Mouse (Mus musculus) gastrocnemius, postnatal 14 days (tissue): ENCODE measurements around the gene Axl. TPM values are rescaled to one million over a fixed set of nuclear protein-coding genes. Genes with fewer than 3 reads are reported as not detected.

ENCODE experiments used
- DNase-seq: peaks from one replicate; pipeline ENCODE4 v3.0.0; 2021; ENCODE audit warnings: mixed read lengths
- intact Hi-C: fragments of 180-260 bp; cut with DNase I; formaldehyde crosslinking; loops from one replicate; pipeline ENCODE4 v1.15.1; 2025; ENCODE audit warnings: low total_unique reads
- microRNA-seq, 2 experiments: library from miRNA; unstranded; fragments of <30 nt; microRNA quantifications; one replicate each; pipeline ENCODE4 v1.2.0; 2021
- total RNA-seq, 2 experiments: library from RNA; stranded (reverse); gene quantifications; 2 replicates each; pipeline ENCODE4 v1.2.3; 2021

Gene Axl
- total RNA-seq, 2 experiments from 2014 or later, result 68.6 to 82.2 TPM

GRCm38 (mm10) chr7:25718788-25719417 lies 69.6 kb downstream of the Axl start, which contains the start of gene Ccdc97:
Gene Ccdc97, minus strand, starts transcription at chr7:25719088.
- DNase-seq, result peak; percentile 92
- intact Hi-C loops, result no loop called here

GRCm38 (mm10) chr7:25717478-25717877 lies 71.0 kb downstream of the Axl start:
- intact Hi-C loops, result no loop called here
- DNase-seq, result no peak

DNA sequence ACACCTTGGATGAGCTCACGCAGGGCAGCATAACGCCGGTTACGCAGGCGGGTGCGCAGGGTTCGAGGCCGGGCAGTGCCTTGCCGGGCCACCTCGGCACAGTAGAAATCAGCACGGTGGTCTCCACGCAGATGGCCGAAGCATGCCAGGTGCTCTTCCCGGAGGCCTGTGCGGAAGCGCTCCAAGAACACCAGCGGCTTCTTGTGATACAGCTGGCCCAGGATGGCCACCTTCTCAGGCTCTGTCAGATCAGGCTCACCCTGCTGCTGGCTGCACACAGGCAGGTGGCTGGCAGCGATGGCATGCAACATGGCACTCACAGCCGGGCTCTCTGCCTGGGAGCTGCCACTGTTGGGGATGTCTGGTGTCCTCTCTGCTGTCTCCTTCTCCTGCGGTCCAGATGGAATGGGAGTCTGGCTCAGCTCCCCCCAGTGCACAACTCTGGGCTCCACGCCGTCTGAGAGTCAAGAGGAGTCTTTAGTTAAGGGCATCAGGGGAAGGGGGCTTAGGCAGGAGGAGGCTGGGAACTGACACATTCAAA lies 72.7 kb downstream of the Axl start:
- intact Hi-C loops, result no loop called here
- no peak for DNase-seq

DNA sequence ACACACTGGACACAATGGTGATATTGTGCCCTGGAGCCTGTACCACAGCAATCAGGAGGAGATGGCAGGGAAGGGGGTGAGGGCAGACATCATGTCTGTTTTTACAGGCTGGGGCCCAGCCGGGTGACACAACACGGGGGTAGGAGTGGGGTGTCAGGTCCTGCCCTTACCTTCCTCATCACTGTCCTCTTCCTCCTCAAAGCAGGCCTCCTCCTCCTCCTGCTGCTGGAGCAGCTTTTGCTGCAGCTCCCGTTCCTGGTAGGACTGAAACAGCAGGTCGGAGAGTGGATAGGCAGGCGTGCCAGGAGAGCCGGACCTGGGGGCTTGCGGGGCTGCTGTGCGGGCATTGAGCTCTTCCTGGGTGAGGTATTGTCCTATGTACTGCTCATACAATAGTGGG lies 73.9 kb downstream of the Axl start:
- intact Hi-C loops, result no loop called here
- no peak for DNase-seq

DNA sequence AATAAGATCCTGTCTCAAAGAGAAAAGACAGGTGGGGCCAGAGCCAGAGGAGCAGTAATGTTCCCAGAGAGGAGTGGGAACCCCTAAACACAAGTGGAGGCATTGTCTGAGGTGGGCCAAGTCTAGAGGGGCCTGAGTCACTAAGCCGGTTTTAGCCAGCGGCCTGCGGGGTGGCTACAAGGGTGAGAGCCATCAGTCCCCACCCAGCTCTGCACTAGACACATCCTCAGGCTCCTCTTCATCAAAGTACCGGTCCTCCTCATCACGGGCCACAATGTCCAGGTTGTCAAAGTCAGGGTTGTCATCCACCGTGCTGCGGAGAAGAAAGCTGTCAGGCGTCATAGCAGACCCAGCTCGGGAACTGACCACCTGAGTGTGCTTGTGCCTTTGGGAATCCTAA lies 75.7 kb downstream of the Axl start:
- intact Hi-C loops, result no loop called here

GRCm38 (mm10) chr7:25711731-25712197 lies 76.7 kb downstream of the Axl start:
- intact Hi-C loops, result no loop called here
- peak; percentile 67 for DNase-seq

More for the DNA sequence above, 75.7 kb downstream of the Axl start:
- no peak for DNase-seq

- intact Hi-C loops, result no loop called here
- no peak for DNase-seq
Observed at GRCm38 (mm10) chr7:25711165-25711564, 77.3 kb downstream of the Axl start.

- intact Hi-C loops, result no loop called here
- no peak for DNase-seq
Observed at GRCm38 (mm10) chr7:25710519-25711130, 77.9 kb downstream of the Axl start.

GRCm38 (mm10) chr7:25709961-25710360 lies 78.5 kb downstream of the Axl start:
- DNase-seq, result peak; percentile 52
- intact Hi-C loops, result no loop called here

DNA sequence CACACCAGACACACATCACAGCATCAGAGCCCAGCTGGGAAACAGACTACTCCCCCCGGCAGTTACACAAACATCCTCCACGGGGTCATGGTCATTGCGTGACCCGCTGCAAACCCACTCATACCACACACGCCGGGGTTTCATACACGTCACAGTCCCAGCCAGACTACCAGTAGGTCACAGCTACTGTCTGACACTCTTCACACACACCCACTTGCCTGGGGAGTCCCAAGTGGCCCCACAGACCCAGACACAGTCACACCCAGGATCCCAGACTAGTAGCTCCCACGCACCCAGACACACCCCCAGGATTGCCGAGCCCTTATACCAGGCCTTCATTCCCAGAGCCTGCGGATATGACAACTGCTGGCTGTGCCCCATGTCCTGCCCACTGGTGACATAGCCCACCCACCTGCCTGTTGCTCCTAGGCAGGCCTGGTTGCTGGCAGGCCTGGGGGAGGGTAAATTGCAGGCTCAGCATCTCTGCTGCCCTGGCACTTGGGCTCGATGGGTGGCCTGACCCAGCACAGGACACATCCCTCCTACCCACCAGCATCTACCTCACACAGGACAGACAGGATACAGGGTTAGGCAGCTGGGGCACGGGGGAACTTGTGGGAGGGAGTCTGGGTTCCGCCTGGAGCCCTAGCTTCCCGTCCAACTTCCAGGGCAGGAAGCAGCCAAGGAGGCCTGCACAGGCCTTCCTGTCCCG lies 80.8 kb downstream of the Axl start:
- intact Hi-C loops, result no loop called here
- peak; percentile 48 for DNase-seq

Small RNA genes within 50 kb of the gene (microRNA-seq; reads per million reads assigned to microRNA genes)
- 0 reads per million in 2 experiments for gene Gm24865

Other genes with a start within 250 kb of the Axl start
- gene Ceacam2, start 248.8 kb downstream of the Axl start, total RNA-seq, result under 1 TPM; 0.43 to 0.60 TPM
- not detected for gene Erich4, start 172.8 kb downstream of the Axl start, total RNA-seq
- gene Dmac2, start 169.3 kb downstream of the Axl start, total RNA-seq, result 10 to 100 TPM; 24.2 to 31.3 TPM
- 1 to 10 TPM; 2.2 to 2.4 TPM for gene B3gnt8, start 162.1 kb downstream of the Axl start, total RNA-seq
- gene Bckdha, start 129.7 kb downstream of the Axl start, total RNA-seq, result 10 to 100 TPM; 58.0 to 78.3 TPM
- 10 to 100 TPM; 21.3 to 21.6 TPM for gene Exosc5, start 129.5 kb downstream of the Axl start, total RNA-seq
- gene Tmem91, start 113.5 kb downstream of the Axl start, total RNA-seq, result under 1 TPM in 1 of 2 experiments, not detected in 1; 0.35 TPM
- gene B9d2, start 107.9 kb downstream of the Axl start, total RNA-seq, result 10 to 100 TPM in 1 of 2 experiments, 1 to 10 TPM in 1; 9.7 to 11.3 TPM
- 10 to 100 TPM; 13.8 to 14.4 TPM for gene Tgfb1, start 101.7 kb downstream of the Axl start, total RNA-seq
- gene Ccdc97, start 69.6 kb downstream of the Axl start, total RNA-seq, result 10 to 100 TPM; 31.4 to 31.8 TPM
- 10 to 100 TPM; 67.9 to 69.5 TPM for gene Hnrnpul1, start 33.9 kb downstream of the Axl start, total RNA-seq
- under 1 TPM; 0.16 to 0.43 TPM for gene Cyp2s1, start 28.2 kb upstream of the Axl start, total RNA-seq
- not detected for gene Cyp2b10, start 108.9 kb upstream of the Axl start, total RNA-seq